Mouse (Mus musculus) lung, embryonic 14.5 days (tissue): ENCODE data around the gene Chchd4. TPM values are rescaled to one million over a fixed set of nuclear protein-coding genes. Genes with fewer than 3 reads are reported as not detected.

ENCODE experiments used
- ATAC-seq: fragments of 200-750 bp; cut with Nextera tagmentation; 2 replicates; pipeline ENCODE4 v1.8.0; 2017; ENCODE audit warnings: mild to moderate bottlenecking, moderate TSS enrichment, moderate library complexity; ENCODE audit not compliant: insufficient read depth
- DNase-seq: peaks from one replicate; pipeline ENCODE4 v3.0.0-alpha.2; 2015
- H3K27ac ChIP-seq: fragments of 300-500 bp; sonication (generic); 2 replicates; pipeline ENCODE4 v1.5.1; 2014; ENCODE audit warnings: low read depth, mild to moderate bottlenecking, moderate library complexity
- H3K27me3 ChIP-seq: fragments of 300-500 bp; sonication (generic); 2 replicates; pipeline ENCODE4 v1.6.1; 2014; ENCODE audit warnings: low read length, control low read depth; ENCODE audit not compliant: insufficient read depth
- H3K36me3 ChIP-seq: fragments of 300-500 bp; sonication (generic); 2 replicates; pipeline ENCODE4 v1.6.1; 2014; ENCODE audit warnings: control low read depth; ENCODE audit not compliant: insufficient read depth
- H3K4me1 ChIP-seq: fragments of 300-500 bp; sonication (generic); 2 replicates; pipeline ENCODE4 v1.6.1; 2014; ENCODE audit warnings: antibody characterized with exemption, control low read depth; ENCODE audit not compliant: insufficient read depth
- H3K4me2 ChIP-seq: fragments of 300-500 bp; sonication (generic); 2 replicates; pipeline ENCODE4 v1.6.1; 2014; ENCODE audit warnings: mild to moderate bottlenecking
- H3K4me3 ChIP-seq: fragments of 300-500 bp; sonication (generic); 2 replicates; pipeline ENCODE4 v1.5.1; 2014; ENCODE audit warnings: low read depth, low read length
- H3K9ac ChIP-seq: fragments of 300-500 bp; sonication (generic); 2 replicates; pipeline ENCODE4 v1.6.1; 2014
- H3K9me3 ChIP-seq: fragments of 300-500 bp; sonication (generic); 2 replicates; pipeline ENCODE4 v1.6.1; 2016; ENCODE audit warnings: low read depth, low read length, control low read depth
- CTCF ChIP-seq: IDR thresholded peaks from 2 replicates; pipeline ENCODE4 v1.5.1; 2016; ENCODE audit warnings: antibody characterized with exemption, low read depth
- WGBS: fragments of 180-500 bp; shearing (Covaris S2); extraction: QIAGEN DNeasy Blood & Tissue Kit; methylation state at CpG from one replicate; pipeline ENCODE4 v1.1.7; 2014; 5-methylcytosine and 5-hydroxymethylcytosine counted together
- polyA plus RNA-seq: library from polyadenylated mRNA; unstranded; fragments of >200 nt; fragmentation: Nextera tagmentation; extraction: Ambion mirVana; gene quantifications from 2 replicates; pipeline ENCODE4 v1.2.1, GENCODE M21; 2014

Gene Chchd4
- polyA plus RNA-seq = 28.7 and 32.0 TPM in 2 replicates

- H3K9me3 ChIP-seq = no peaks in the 10 kb centered on the region
- ATAC-seq (peak; percentile 97), DNase-seq (peak; percentile 100)
- H3K36me3 ChIP-seq = peaks cover 31% of the 10 kb centered on the region
- peak within 1 kb of the TSS; percentile 83; the same call in 1 of the 2 replicates for H3K27ac ChIP-seq
- peak within 1 kb of the TSS; percentile 88 for H3K4me2 ChIP-seq
- peak within 1 kb of the TSS; percentile 83 for H3K4me3 ChIP-seq
- whole genome bisulfite sequencing = under 1% methylated on average over 74 of the region's 74 CpGs
- TF ChIP-seq CTCF = no peak
- H3K27me3 ChIP-seq = no peaks in the 10 kb centered on the region
- peaks cover 7% of the 10 kb centered on the region; the same call in 1 of the 2 replicates for H3K4me1 ChIP-seq
- H3K9ac ChIP-seq = peak within 1 kb of the TSS; percentile 83
Measured at GRCm38 (mm10) chr6:91472868-91473804, at the start of gene Chchd4, which contains the start of gene Tmem43. Gene Chchd4 (minus strand): TSS chr6:91473546. Gene Tmem43 (plus strand): TSS chr6:91473703.

GRCm38 (mm10) chr6:91522816-91523215 lies 49.5 kb upstream of the Chchd4 start:
- Histone ChIP-seq H3K4me3 (no peak overlapping the region), H3K27me3 (no peaks in the 10 kb centered on the region), H3K9ac (no peak overlapping the region), H3K4me2 (no peak overlapping the region), H3K27ac (no peak overlapping the region), H3K36me3 (peaks cover 66% of the 10 kb centered on the region), H3K4me1 (no peaks in the 10 kb centered on the region), H3K9me3 (no peaks in the 10 kb centered on the region)
- DNase-seq (no peak), ATAC-seq (no peak)
- 94% methylated on average over 5 of the region's 5 CpGs for WGBS
- no peak for TF ChIP-seq CTCF

DNA sequence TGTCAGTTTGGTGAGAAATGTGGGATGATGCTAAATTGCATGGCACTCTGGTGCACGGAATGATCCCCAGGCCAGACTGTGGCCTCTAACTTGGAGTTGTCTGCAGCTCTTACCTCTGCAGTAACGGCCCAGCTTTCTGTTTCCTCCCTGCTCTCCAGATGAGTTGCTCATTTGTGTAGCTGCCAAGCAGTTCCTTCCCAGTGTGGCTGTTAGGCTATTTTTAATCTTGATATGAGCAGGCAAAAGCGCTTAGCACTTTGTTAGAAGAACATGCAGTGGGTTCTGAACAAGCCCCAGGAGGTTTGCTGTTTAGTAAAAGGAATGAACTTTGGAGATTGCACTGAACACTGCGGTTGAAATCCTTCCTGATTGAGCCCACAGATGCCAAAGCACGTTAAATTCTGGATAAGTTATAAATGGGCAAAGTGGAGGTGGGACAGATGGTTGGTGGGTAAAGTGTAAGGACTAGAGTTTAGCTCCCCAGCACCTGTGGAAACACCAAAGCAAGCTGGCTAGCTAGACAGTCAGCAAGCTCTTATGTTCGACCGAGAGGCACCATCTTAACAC lies 45.2 kb upstream of the Chchd4 start:
- H3K27ac ChIP-seq = no peak overlapping the region; the same call in 1 of the 2 replicates
- no peak for DNase-seq
- 85% methylated on average over 7 of the region's 7 CpGs for WGBS
- H3K27me3 ChIP-seq = no peaks in the 10 kb centered on the region
- no peak overlapping the region for H3K4me2 ChIP-seq
- ATAC-seq = no peak
- peaks cover 15% of the 10 kb centered on the region; the same call in 1 of the 2 replicates for H3K4me1 ChIP-seq
- no peak for TF ChIP-seq CTCF
- no peak overlapping the region for H3K9ac ChIP-seq
- peaks cover 65% of the 10 kb centered on the region for H3K36me3 ChIP-seq
- H3K4me3 ChIP-seq = no peak overlapping the region
- H3K9me3 ChIP-seq = no peaks in the 10 kb centered on the region

- no peak for TF ChIP-seq CTCF
- peak; percentile 99 for ATAC-seq
- H3K4me1 ChIP-seq = peaks cover 15% of the 10 kb centered on the region; the same call in 1 of the 2 replicates
- peak within 1 kb of the TSS; percentile 91 for H3K4me3 ChIP-seq
- peak within 1 kb of the TSS; percentile 97 for H3K9ac ChIP-seq
- DNase-seq = peak; percentile 99
- peak within 1 kb of the TSS; percentile 81 for H3K4me2 ChIP-seq
- peaks cover 37% of the 10 kb centered on the region for H3K36me3 ChIP-seq
- WGBS = under 1% methylated on average over 80 of the region's 80 CpGs
- H3K9me3 ChIP-seq = no peaks in the 10 kb centered on the region
- peak within 1 kb of the TSS; percentile 76 for H3K27ac ChIP-seq
- no peaks in the 10 kb centered on the region for H3K27me3 ChIP-seq
Measured at GRCm38 (mm10) chr6:91515545-91516449, 42.5 kb upstream of the Chchd4 start, which contains the start of the genes Xpc and Lsm3. Gene Xpc (minus strand): TSS chr6:91515888. Gene Lsm3 (plus strand): TSS chr6:91515928.

DNA sequence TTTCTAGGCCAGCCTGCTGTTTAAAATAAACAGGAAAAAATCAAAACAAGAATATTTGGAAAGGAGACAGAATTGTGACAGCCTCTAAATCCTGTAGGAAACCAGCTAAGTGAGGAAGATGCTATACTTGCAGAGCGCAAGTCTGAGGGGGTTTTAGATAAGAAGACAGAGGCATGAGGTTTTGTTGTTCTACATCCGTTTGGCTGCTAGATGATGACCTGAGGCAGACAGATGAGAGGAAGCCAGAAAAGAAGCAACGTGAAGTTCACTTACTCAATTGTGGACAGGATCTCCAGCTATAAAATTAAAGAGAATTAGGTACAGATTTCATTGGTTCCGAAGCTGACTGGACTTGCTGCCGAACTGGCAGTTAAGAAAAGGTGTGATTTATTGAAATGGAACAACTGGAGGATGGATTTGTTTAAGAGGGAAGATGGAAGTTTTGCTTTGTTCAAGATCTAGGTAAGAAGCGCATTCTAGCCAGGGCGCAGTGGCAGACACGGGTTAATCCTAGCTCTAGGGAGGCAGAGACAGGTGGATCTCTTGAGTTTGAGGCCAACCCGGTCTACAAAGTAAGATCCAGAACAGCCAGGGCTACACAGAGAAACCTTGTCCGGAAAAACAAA lies 41.5 kb upstream of the Chchd4 start:
- peak overlapping the region; percentile 58; the same call in 1 of the 2 replicates for H3K27ac ChIP-seq
- ATAC-seq = no peak
- WGBS = 19% methylated on average over 10 of the region's 10 CpGs

DNA sequence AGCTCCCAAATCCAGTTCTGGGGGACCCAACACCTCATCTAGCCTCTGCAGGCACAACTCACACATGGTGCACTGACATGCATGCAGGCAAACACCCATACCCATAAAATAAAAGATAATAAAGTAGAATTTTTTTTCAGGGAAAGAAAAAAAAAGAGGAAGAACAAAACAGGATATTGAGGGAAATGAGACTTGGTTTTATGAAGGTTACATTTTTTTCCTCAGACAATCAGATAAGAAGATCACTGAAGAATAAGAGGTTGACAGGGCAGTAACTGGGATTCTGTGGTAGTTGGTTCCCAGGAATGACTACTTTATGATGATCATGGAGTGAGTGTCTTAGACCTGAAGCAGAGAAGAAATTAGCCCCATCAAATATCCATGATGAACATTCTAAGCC lies 40.8 kb upstream of the Chchd4 start:
- Histone ChIP-seq H3K27ac (no peak overlapping the region), H3K4me3 (0 out of 2 replicates have a peak overlapping the region, but pooled peaks have one; percentile 91), H3K4me1 (peaks cover 15% of the 10 kb centered on the region; the same call in 1 of the 2 replicates), H3K9ac (peak overlapping the region; percentile 68; the same call in 1 of the 2 replicates), H3K36me3 (peaks cover 30% of the 10 kb centered on the region), H3K4me2 (peak overlapping the region; percentile 81), H3K9me3 (no peaks in the 10 kb centered on the region), H3K27me3 (no peaks in the 10 kb centered on the region)
- no peak for TF ChIP-seq CTCF
- ATAC-seq = no peak
- DNase-seq = no peak

More for the DNA sequence above, 41.5 kb upstream of the Chchd4 start:
- peak; percentile 30 for DNase-seq
- peak overlapping the region; percentile 68 for H3K9ac ChIP-seq
- H3K9me3 ChIP-seq = no peaks in the 10 kb centered on the region
- peaks cover 33% of the 10 kb centered on the region for H3K36me3 ChIP-seq
- no peaks in the 10 kb centered on the region for H3K27me3 ChIP-seq
- H3K4me2 ChIP-seq = peak overlapping the region; percentile 81
- H3K4me1 ChIP-seq = peaks cover 15% of the 10 kb centered on the region; the same call in 1 of the 2 replicates
- TF ChIP-seq CTCF = no peak
- H3K4me3 ChIP-seq = peak overlapping the region; percentile 91
